Mouse (Mus musculus): ENCODE measurements around the gene Map3k9.

DNA sequence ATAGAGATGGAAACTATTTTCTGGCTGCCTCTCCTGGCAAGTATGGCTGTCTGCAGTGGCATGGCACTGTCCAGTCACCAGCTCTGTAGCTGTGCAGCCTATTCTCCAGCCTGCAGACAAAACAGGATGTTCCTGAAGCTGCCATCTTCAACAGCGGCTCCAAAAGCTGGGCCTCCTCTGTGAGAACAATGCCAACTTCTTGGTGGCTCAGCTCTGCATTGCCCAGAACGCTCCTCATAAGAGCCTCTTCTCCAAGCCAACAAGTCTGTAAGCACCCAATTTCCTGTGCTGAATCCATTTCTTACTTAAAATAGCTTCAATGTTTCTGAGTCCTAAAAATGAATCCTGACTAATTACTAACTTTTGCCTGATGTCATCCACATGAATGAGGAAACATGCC lies 5.3 kb downstream of the Map3k9 start:
- no peak for TF ChIP-seq POLR2A (IDR thresholded peaks at IDR 0.05; ENCODE audit: control insufficient read depth, low read depth, low read length)
- TF ChIP-seq CTCF (IDR thresholded peaks at IDR 0.05; ENCODE audit: control insufficient read depth, insufficient read depth, insufficient replicate concordance, low read depth, low read length): no peak
